Mouse (Mus musculus) stomach, postnatal 0 days (tissue): Measurements from ENCODE around the gene Tbcd.

ENCODE experiments used
- CTCF ChIP-seq: IDR thresholded peaks from 2 replicates; pipeline ENCODE4 v1.5.1; 2016; ENCODE audit warnings: antibody characterized with exemption, low read depth, mild to moderate bottlenecking, moderate library complexity
- EP300 ChIP-seq: optimal IDR thresholded peaks from 2 replicates; pipeline ENCODE3; 2016; ENCODE audit warnings: antibody characterized with exemption

- TF ChIP-seq CTCF = no peak
- TF ChIP-seq EP300 = no peak
Measured at GRCm38 (mm10) chr11:121414762-121415161, 37.0 kb upstream of the Tbcd start.
